Mouse (Mus musculus) mouse embryonic stem cell (cell line): ENCODE measurements around the gene H2-M10.4.
"Not testable (repeated sequence)": the region's sequence is repeated elsewhere in the genome, so short reads cannot be mapped to it uniquely, and the experiment has no call there.

Experiments
- in situ Hi-C, 2 experiments: fragments of 300-500 bp; cut with MboI; formaldehyde crosslinking; loops; 1 replicate in 1 of 2; 3 replicates in 1 of 2; pipeline ENCODE4 v1.14.3; 2019 to 2020; ENCODE audit warnings: low sequenced_read_pairs in 2 of 2, low pct_unique_long_range_greater_than_20kb in 1 of 2, mixed read lengths in 1 of 2; ENCODE audit not compliant: unreplicated experiment in 1 of 2

Gene H2-M10.4

DNA sequence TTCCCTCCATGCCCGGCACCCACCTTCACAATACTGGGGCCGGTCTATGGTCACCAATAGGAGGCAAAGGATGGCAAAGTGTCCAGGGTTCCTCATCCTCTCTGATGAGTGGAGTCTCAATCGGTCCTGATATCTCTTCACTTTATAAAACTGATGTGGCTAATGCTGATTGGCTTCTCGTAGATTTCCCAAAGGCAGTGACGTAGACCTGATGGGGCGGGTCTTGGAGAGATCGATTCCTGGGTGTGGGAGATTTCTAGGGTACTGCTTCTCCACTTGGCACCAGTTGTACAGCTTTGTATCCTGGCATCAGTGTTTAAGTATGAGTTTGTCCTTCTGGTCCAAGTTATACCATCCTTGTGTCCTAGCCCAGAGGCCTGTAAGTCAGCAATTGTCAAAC lies at the start of gene H2-M10.4:
H2-M10.4 (minus strand) TSS at position 101 of the 400 bp plus-strand sequence.
- in situ Hi-C loops, result no loop called here

DNA sequence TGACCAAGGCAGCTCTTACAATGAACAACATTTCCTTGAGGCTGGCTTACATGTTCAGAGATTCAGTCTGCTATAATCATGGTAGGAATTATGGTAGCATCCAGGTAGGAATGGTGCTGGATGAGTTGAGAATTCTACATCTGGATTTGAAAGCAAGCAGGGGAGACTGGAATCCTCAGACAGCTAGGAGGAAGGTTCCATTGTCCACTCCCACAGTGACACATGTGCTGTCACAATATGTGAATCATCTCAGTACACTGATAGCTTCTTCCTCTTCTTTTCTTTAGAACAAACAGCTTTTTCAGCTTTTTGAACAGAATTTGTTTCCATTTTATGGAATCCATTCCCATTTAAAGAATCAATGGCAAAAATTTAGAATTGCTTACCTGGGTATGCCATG lies 41.8 kb upstream of the H2-M10.4 start:
- in situ Hi-C loops, result no loop called here

DNA sequence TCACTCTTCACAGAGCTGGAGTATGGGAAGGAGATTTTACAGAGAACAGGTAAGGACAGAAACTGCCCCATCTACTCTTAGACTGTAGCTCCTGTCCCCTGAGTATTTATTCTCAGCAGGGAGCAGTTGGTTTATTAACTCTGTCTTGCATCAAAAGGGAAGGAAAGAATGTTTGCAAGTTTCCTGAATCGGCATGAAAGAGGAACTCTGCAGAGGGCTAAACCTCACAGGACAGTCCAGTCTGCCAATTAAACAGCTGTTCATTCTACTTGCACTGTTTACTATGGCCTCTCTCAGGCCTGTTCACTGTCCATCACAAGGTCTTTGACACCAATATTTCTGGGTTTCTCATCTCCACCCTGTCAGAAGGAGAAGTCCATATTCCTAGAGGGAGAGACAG lies 38.3 kb upstream of the H2-M10.4 start:
- in situ Hi-C loops, result no loop called here

DNA sequence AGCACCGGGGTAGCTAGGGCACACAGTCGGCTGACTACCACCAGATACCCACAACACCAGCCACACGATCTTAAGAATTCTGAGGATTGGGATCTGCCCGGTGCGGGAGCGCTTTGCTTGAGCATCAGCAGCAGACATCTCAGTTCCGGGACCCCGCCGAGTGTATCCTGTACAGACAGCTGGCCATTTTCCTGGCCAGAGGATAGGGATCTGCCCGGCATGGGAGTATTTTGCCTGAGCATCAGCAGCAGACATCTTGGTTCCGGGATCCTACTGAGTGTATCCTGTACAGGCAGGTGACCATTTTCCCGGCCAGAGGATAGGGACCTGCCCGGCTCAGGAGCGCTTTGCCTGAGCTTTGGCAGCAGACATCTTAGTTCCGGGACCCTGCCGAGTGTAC lies 26.0 kb upstream of the H2-M10.4 start:
- in situ Hi-C loops, result not testable (repeated sequence)

DNA sequence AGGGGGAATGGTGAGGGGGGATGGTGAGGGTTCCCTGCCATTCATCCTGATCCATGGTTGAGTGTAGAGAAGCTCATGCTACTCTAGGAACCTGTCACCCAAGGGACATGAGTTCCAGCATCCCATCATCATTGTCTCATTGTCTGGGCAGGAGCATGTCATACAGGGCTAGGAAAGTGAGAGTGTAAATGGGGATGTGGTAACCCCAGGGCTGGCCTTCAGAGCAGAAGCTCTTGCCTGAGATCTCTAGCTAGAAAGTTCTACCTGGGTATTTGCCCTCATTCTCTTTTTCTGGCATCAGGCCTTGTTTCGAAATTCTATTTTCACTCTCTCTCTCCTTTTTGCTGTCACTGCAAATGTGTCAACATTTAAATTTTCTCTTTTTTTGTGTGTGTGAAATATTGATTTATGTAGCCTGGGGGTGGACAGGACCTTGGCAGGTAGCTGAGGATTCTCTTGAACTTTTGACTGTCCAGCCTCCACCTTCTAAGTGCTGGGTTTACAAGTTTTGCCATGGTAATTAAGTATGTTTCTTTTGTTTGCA lies 24.6 kb upstream of the H2-M10.4 start:
- in situ Hi-C loops, result no loop called here

DNA sequence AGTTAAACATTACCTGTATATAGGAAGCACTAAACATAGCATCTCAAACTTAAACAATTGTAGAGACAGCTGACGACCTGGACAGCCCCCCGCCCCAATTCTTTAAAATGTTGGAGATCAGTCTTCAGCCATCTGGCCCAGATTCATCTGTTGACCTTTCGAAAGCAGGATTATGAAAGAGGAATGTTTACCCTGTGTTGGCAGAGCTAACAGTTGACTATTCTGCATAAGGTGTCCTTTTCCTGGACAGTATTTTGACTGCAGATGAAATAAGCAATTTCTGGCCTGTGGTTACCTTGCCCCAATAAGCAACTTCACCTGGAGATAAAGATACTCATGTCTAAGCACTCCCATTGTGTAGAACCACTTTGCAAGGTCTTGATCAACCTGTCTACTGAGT lies 21.7 kb upstream of the H2-M10.4 start:
- in situ Hi-C loops, result no loop called here

DNA sequence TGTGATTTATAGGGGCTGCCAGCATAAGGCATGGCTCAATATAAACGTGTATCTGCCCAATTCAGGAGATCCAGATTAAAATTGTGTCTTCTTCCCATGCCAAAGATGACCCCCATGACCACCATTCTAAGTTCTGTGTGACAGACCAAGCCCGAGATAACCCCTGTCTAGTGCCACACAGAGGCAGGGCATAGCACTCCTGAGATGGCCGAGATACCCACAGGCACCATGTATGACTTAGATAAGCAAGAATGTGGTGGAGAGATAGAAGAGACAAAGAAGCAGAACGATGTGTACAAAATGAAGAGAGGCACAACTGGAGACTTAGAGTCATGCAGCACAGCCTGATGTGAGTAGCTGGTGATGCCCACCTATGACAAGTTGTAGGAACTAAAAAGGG lies 5.9 kb downstream of the H2-M10.4 start:
- in situ Hi-C loops, result no loop called here

DNA sequence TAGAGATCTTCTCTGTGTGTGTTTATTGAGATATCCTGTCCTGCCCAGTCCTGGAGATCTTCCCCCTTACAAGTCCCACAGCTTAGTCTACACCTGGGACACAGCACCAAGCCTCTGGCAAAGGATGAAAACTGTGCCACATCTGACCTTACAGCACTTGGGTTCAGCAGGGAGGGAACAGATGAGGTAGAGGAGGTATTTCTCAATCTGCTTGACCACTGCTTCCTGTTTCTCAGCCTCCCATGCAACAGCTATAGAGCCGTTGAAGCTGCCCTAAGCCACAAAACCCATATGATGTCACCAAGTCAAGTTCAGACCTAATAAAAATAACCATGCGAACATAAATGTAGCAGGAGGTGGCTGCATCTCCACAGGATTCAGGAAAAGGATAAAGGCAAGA lies 30.7 kb downstream of the H2-M10.4 start:
- in situ Hi-C loops, result no loop called here

DNA sequence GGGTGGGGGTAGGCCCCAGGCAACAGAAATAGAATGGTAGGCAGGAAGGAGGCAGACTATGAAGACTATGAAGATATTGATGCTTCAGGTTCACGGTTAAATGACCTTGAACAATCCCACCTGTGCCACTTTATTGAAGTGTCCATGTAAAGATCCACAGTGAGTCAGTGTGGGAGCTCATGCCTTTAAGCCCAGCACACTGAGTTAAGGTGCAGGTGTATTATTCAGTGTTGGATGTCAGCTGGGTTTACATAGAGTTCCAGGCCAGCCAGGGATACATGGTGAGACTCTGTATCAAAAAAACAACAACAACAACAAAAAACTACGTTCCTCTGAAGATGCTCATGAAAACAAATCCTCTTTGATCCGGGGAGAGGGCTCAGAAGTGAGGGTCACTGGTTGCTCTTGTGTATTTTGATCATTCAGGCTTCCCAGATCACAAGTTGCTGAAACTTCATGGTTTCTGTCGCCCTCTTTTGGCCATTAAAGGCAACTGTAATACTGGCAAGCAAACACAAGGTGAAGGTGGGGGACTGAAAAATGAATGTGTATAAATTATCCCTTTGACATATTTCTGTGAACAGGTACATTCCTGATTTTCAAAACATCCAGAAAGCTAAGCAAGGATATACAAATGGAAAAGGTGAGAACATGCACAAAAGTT lies 43.9 kb downstream of the H2-M10.4 start:
- in situ Hi-C loops, result loop anchor here in 1 of 2 experiments (10.0 kb wide), 1 partner anchor 333 kb away; no protein-coding TSS in a partner anchor

DNA sequence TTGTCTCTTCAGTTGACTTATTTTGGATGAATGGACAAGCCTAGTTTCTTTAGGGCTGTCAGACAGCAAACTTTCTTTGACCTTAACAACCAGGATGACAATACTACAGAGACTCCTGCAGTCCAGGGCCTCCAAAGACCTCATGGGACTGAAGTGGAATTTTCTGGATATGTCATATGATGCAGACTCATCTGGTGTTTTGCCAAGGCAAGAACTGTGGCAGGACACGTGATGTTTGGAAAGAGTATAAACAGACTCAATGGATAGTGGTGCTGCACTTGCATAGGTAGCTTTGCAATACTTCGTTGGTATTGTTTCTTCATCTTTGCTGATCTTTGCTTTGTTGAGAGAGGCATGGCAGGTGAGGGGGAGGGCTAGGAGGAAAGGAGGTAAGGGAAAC lies 44.7 kb downstream of the H2-M10.4 start:
- in situ Hi-C loops, result loop anchor here in 1 of 2 experiments (10.0 kb wide), 1 partner anchor 333 kb away; no protein-coding TSS in a partner anchor

DNA sequence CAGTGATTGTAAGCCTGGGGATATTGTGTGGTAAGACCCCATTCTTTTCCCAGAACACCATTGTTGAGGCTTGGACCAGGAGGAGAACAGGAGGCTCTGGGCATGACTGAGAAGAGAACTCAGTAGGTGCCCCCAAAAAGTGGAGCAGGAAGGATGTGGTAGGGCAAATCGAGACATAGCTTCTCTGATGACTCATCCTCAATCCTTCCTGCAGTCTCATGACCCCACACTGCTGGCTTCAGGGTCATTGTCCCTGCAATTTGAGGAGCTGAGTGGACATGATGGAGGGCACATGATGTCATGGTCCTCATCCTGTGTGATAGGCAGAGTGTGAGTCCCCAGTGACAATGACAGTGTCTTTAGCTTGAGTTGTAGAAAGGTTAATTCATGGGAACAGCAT lies 46.7 kb downstream of the H2-M10.4 start:
- in situ Hi-C loops, result loop anchor here in 1 of 2 experiments (10.0 kb wide), 1 partner anchor 331 kb away; no protein-coding TSS in a partner anchor

DNA sequence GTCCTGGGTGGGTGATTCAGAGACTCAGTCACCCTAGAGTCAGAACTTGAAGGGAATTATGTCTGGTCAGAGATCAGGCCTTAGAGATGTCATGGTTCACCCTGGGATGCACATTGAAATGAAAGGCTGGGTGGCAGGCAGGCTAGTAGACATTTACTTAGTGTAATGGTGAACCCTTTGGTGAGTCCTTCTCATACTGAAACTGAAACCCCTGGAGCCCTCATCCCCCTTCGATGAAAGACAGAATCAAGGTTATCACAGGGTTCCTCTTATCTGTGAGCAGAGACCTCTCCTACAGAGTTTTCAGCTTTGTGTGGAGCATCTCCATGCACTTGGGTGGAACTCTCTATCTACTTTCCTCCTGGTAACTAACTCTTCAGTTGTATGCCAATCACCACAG lies 47.8 kb downstream of the H2-M10.4 start:
- in situ Hi-C loops, result loop anchor here in 1 of 2 experiments (10.0 kb wide), 1 partner anchor 330 kb away; no protein-coding TSS in a partner anchor
